Mouse (Mus musculus): ENCODE data around the gene Batf3.
"Not testable (repeated sequence)": the region's sequence is repeated elsewhere in the genome, so short reads cannot be mapped to it uniquely, and the experiment has no call there.

Gene Batf3

GRCm38 (mm10) chr1:191135406-191135805 lies 37.8 kb downstream of the Batf3 start:
- DNase-seq, result no peak

- DNase-seq, result no peak
Measured at GRCm38 (mm10) chr1:191138436-191138835, 40.8 kb downstream of the Batf3 start.

GRCm38 (mm10) chr1:191138874-191139495 lies 41.3 kb downstream of the Batf3 start:
- DNase-seq, result no peak

GRCm38 (mm10) chr1:191140983-191141382 lies 43.3 kb downstream of the Batf3 start:
- DNase-seq, result no peak

- DNase-seq, result not testable (repeated sequence)
Measured at GRCm38 (mm10) chr1:191149489-191149888, 51.8 kb downstream of the Batf3 start.

- no peak for DNase-seq
Measured at GRCm38 (mm10) chr1:191150924-191151605, 53.4 kb downstream of the Batf3 start.

GRCm38 (mm10) chr1:191153052-191153451 lies 55.4 kb downstream of the Batf3 start:
- DNase-seq, result peak; percentile 67

- no peak for DNase-seq
Measured at GRCm38 (mm10) chr1:191154314-191154713, 56.7 kb downstream of the Batf3 start.

Measured in kidney, postnatal 10 days (tissue).